In the genomic region with DNA sequence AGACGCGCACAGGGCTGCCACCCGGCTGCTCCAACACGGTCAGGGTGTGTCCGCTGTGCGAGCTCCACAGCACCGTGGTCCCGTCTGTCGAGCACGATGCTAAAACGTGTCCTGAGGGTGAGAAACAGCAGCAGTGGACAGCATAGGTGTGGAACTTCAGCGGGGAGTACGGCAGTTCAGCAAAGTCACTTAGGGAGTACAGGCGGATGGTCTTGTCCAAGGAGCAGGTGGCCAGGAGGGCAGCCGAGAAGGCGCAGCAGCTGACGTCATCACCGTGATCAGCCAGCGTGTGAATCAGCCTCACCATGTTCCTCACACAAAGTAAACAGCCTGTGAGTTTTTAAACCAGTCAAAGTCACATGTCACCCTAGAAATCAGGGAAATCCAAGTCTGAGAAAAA, we compare ENCODE assay signal across 17 mouse cellular contexts. TPM values are rescaled to one million over a fixed set of nuclear protein-coding genes. Genes with fewer than 3 reads are reported as not detected.
DNase-seq lines count a peak whose midpoint lies in the region; TF ChIP-seq lines count a peak whose summit lies in the region.
"Had no signal": no experiment of that assay in that cellular context is flagged by ENCODE, and none has a peak within 500 bp of the region (broad histone marks: within the 10 kb centered on the region; RNA-seq: fewer than 3 reads in every experiment).

No protein-coding gene starts in this region.

- TF ChIP-seq CTCF in bone marrow, adult 2 months (IDR thresholded peaks at IDR 0.05; ENCODE audit: control insufficient read depth, insufficient read depth, low read length) = no peak

- H3K27ac ChIP-seq in bone marrow, adult 2 months (ENCODE audit: control insufficient read depth, insufficient read depth, low read depth, low read length, poor library complexity) = no peak overlapping the region
- H3K27ac ChIP-seq: embryonic facial prominence, embryonic 15.5 days; forebrain, embryonic 15.5 days; heart, embryonic 15.5 days; hindbrain, embryonic 10.5 days; neural tube, embryonic 15.5 days had no signal

- no peak overlapping the region for H3K4me3 ChIP-seq in bone marrow, adult 2 months (replicated peaks; ENCODE audit: control insufficient read depth, low read depth, low read length)
- H3K4me3 ChIP-seq: embryonic facial prominence, embryonic 15.5 days; forebrain, embryonic 15.5 days; heart, embryonic 15.5 days; hindbrain, embryonic 10.5 days; neural tube, embryonic 15.5 days had no signal

- no peaks in the 10 kb centered on the region; the same call in 1 of the 2 replicates for H3K4me1 ChIP-seq in bone marrow, adult 2 months (ENCODE audit: control insufficient read depth, insufficient read depth, low read length)

- DNase-seq in urinary bladder, postnatal 14 days (ENCODE audit: low spot score) = peak; percentile 11
- DNase-seq in urinary bladder, adult 18-20 months (ENCODE audit: low spot score in 2 of 2) = no peak
- peak; percentile 24 to 55 for DNase-seq in kidney, postnatal 36 days
- no peak for DNase-seq in gastrocnemius, postnatal 25 days
- DNase-seq in right cerebral cortex, adult 2 months (ENCODE audit: low spot score in 2 of 2) = no peak
- no peak for DNase-seq in natural killer cell, adult 2 months (ENCODE audit: low spot score in 2 of 2)
- DNase-seq: adrenal gland, adult 8-10 months; cerebellum, adult 8-10 months; liver; lung, adult 2 months; lung, postnatal 4 days had no signal

- WGBS in bone marrow, adult 2 months = 90% methylated on average over 19 of the region's 19 CpGs

- 0 out of 2 replicates have a peak, but pooled peaks have one; percentile 4 for TF ChIP-seq POLR2A in bone marrow, adult 2 months (IDR thresholded peaks at IDR 0.05; ENCODE audit: borderline replicate concordance, control insufficient read depth, low read depth, low read length)

RNA-seq across cellular contexts. Expression of gene Wdsub1, which starts 4.2 kb away (rescaled TPM):
- polyA plus RNA-seq in bone marrow, adult 2 months (2011; ENCODE audit: insufficient read depth, insufficient read length, low replicate concordance, missing spikeins) = 3.0 and 8.0 TPM in 2 replicates
- 10 to 100 TPM; 11.8 to 13.0 TPM for total RNA-seq in gastrocnemius, postnatal 25 days (2021)

Comparison
In these comparisons a context has a peak if more than half of its experiments do, and no peak if none do; other contexts are left out.
1. DNase-seq: peak in urinary bladder, postnatal 14 days (single experiment) and kidney, postnatal 36 days (2 of 2); none in urinary bladder, adult 18-20 months (0 of 2), gastrocnemius, postnatal 25 days (single experiment), right cerebral cortex, adult 2 months (0 of 2) and natural killer cell, adult 2 months (0 of 2).